Mouse (Mus musculus) myocyte (in vitro differentiated cells): ENCODE data around the gene Tfeb. TPM values are rescaled to one million over a fixed set of nuclear protein-coding genes. Genes with fewer than 3 reads are reported as not detected.

ENCODE experiments used
- H3K27me3 ChIP-seq: one replicate; pipeline ENCODE4 v1.6.1; 2011; ENCODE audit not compliant: control insufficient read depth, insufficient read depth, insufficient read length
- H3K36me3 ChIP-seq: one replicate; pipeline ENCODE4 v1.6.1; 2011; ENCODE audit not compliant: control insufficient read depth, insufficient read depth
- H3K4me2 ChIP-seq: one replicate; pipeline ENCODE4 v1.6.1; 2011; ENCODE audit warnings: low read depth, control low read depth
- H3K4me3 ChIP-seq: one replicate; pipeline ENCODE4 v1.5.1; 2011; ENCODE audit warnings: mild to moderate bottlenecking, control low read depth, moderate library complexity
- H3K79me2 ChIP-seq: one replicate; pipeline ENCODE4 v1.6.1; 2011; ENCODE audit not compliant: control insufficient read depth, insufficient read depth
- H3ac ChIP-seq: one replicate; pipeline ENCODE4 v1.6.1; 2011; ENCODE audit not compliant: control insufficient read depth, insufficient read length
- CEBPB ChIP-seq: IDR thresholded peaks from 2 replicates; pipeline ENCODE4 v1.6.1; 2011; ENCODE audit warnings: mild to moderate bottlenecking, moderate library complexity; ENCODE audit not compliant: poor library complexity, insufficient read depth, severe bottlenecking
- E2F4 ChIP-seq: IDR thresholded peaks from one replicate; pipeline ENCODE4 v1.6.1; 2011; ENCODE audit warnings: mild to moderate bottlenecking, control low read depth, moderate library complexity; ENCODE audit not compliant: insufficient read depth
- MAX ChIP-seq: IDR thresholded peaks from one replicate; pipeline ENCODE4 v1.6.1; 2011; ENCODE audit warnings: low read depth, mild to moderate bottlenecking, control low read depth
- MYOD1 ChIP-seq, 3 experiments: IDR thresholded peaks; one replicate each; pipeline ENCODE4 v1.6.1; 2011; ENCODE audit warnings: control low read depth in 2 of 3, low read depth in 2 of 3, mild to moderate bottlenecking in 2 of 3, moderate library complexity in 1 of 3; ENCODE audit not compliant: insufficient read length in 2 of 3, control insufficient read depth in 1 of 3
- MYOG ChIP-seq, 3 experiments: IDR thresholded peaks; one replicate each; pipeline ENCODE4 v1.6.1; 2011; ENCODE audit warnings: control low read depth in 2 of 3, low read depth in 2 of 3, mild to moderate bottlenecking in 2 of 3; ENCODE audit not compliant: insufficient read length in 2 of 3, control insufficient read depth in 1 of 3, insufficient read depth in 1 of 3
- POLR2A ChIP-seq: IDR thresholded peaks from one replicate; pipeline ENCODE4 v1.6.1; 2011; ENCODE audit warnings: low read depth, mild to moderate bottlenecking, control low read depth, moderate library complexity; ENCODE audit not compliant: insufficient read length
- POLR2AphosphoS2 ChIP-seq: IDR thresholded peaks from one replicate; pipeline ENCODE4 v1.6.1; 2011; ENCODE audit warnings: low read depth, control low read depth; ENCODE audit not compliant: insufficient read length
- REST ChIP-seq: IDR thresholded peaks from one replicate; pipeline ENCODE4 v1.6.1; 2011; ENCODE audit warnings: mild to moderate bottlenecking, control low read depth, moderate library complexity; ENCODE audit not compliant: insufficient read depth, insufficient read length
- SRF ChIP-seq: IDR thresholded peaks from one replicate; pipeline ENCODE4 v1.6.1; 2011; ENCODE audit warnings: low read depth; ENCODE audit not compliant: control insufficient read depth, insufficient read length
- TCF12 ChIP-seq: IDR thresholded peaks from one replicate; pipeline ENCODE4 v1.6.1; 2011; ENCODE audit warnings: mild to moderate bottlenecking, control low read depth; ENCODE audit not compliant: poor library complexity, insufficient read depth, severe bottlenecking
- TCF3 ChIP-seq: IDR thresholded peaks from one replicate; pipeline ENCODE4 v1.6.1; 2011; ENCODE audit warnings: low read depth, control low read depth; ENCODE audit not compliant: insufficient read length
- USF1 ChIP-seq: IDR thresholded peaks from one replicate; pipeline ENCODE4 v1.6.1; 2011; ENCODE audit warnings: low read depth, mild to moderate bottlenecking, control low read depth, moderate library complexity
- polyA plus RNA-seq: library from polyadenylated mRNA; unstranded; fragments of >200 nt; fragmentation: generic; extraction: Trizol; gene quantifications from one replicate; pipeline ENCODE4 v1.2.1, GENCODE M21; 2012; ENCODE audit warnings: missing spikeins

Gene Tfeb
- polyA plus RNA-seq, 1 experiment = 16.5 TPM

GRCm38 (mm10) chr17:47753130-47753775 is 16.4 kb downstream of the Tfeb start:
- no peaks in the 10 kb centered on the region for H3K36me3 ChIP-seq
- H3K4me2 ChIP-seq = no peak overlapping the region
- H3K4me3 ChIP-seq = no peak overlapping the region
- TF ChIP-seq USF1 = no peak
- TF ChIP-seq POLR2A = no peak
- TF ChIP-seq REST = no peak
- TF ChIP-seq MYOG (IDR thresholded peaks at IDR 0.05; ENCODE audit: control insufficient read depth in 1 of 3, insufficient read depth in 1 of 3, insufficient read length in 2 of 3, low read depth in 2 of 3) = no peak
- no peak for TF ChIP-seq CEBPB
- TF ChIP-seq POLR2AphosphoS2 = no peak
- TF ChIP-seq TCF3 = no peak
- TF ChIP-seq MAX = no peak
- no peak for TF ChIP-seq E2F4
- no peak for TF ChIP-seq SRF
- TF ChIP-seq MYOD1 (IDR thresholded peaks at IDR 0.05; ENCODE audit: control insufficient read depth in 1 of 3, insufficient read length in 2 of 3, low read depth in 2 of 3) = no peak
- TF ChIP-seq TCF12 = no peak
- no peak overlapping the region for H3ac ChIP-seq
- no peaks in the 10 kb centered on the region for H3K27me3 ChIP-seq
- H3K79me2 ChIP-seq = no peaks in the 10 kb centered on the region

DNA sequence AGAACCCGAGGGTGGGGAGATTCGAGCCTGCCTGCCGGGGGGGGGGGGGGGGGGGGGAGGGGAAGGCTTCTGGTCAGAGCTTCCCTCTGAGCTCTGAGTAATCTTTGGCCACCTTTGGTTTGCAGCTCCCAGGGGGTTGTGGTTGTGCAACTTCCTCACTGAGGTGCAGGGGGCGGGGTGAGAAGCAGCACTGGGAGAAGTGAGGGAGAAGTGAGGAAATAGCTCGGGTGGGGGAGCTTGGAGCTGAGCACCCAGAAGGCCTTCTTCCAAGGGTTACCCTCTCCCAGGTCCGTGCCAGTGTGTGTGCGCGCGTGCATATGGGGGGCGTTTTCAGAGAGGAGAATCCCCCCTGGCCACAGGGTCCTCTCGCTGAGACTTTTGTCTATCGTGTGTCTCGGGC is 17.4 kb downstream of the Tfeb start:
- no peak overlapping the region for H3K4me2 ChIP-seq
- no peak overlapping the region for H3ac ChIP-seq
- no peaks in the 10 kb centered on the region for H3K27me3 ChIP-seq
- H3K79me2 ChIP-seq = no peaks in the 10 kb centered on the region
- TF ChIP-seq CEBPB (peak; percentile 92), MAX (no peak)
- H3K36me3 ChIP-seq = no peaks in the 10 kb centered on the region
- no peak overlapping the region for H3K4me3 ChIP-seq

GRCm38 (mm10) chr17:47756366-47756765 is 19.5 kb downstream of the Tfeb start:
- Histone ChIP-seq H3K36me3 (no peaks in the 10 kb centered on the region), H3K27me3 (no peaks in the 10 kb centered on the region), H3ac (no peak overlapping the region), H3K79me2 (no peaks in the 10 kb centered on the region), H3K4me2 (no peak overlapping the region), H3K4me3 (no peak overlapping the region)
- TF ChIP-seq USF1 = no peak
- no peak for TF ChIP-seq MAX
- no peak for TF ChIP-seq POLR2A
- TF ChIP-seq E2F4 = no peak
- no peak for TF ChIP-seq SRF
- TF ChIP-seq MYOD1 (IDR thresholded peaks at IDR 0.05; ENCODE audit: control insufficient read depth in 1 of 3, insufficient read length in 2 of 3, low read depth in 2 of 3) = no peak
- TF ChIP-seq TCF3 = no peak
- no peak for TF ChIP-seq MYOG (IDR thresholded peaks at IDR 0.05; ENCODE audit: control insufficient read depth in 1 of 3, insufficient read depth in 1 of 3, insufficient read length in 2 of 3, low read depth in 2 of 3)

DNA sequence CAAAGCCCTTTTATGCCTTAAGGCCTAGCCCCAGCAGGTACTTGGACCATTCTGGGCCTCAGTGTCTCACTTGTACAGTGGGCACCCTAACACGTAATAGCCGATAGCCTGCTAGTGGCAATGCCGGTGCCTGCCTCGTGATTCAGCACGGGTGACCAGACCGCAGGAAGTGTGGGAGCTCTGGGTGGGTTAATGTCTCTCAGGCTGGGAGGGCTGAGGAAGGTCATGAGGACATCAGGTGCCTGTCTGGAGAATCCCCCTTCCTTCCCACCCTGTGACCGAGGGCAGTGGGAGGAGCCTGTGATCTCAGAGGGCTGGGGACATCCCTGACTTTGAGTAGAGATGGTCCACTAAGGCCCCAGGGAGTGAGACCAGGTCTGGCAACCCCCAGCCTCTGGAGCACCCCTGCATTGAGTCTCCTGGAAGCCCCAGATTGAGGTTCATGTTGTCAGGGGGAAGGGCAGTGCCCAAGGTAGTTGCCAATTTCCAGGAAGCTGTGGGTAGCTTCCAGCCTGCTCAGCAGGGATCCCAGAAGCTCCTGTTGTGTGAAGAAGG is 20.3 kb downstream of the Tfeb start:
- Histone ChIP-seq H3K36me3 (no peaks in the 10 kb centered on the region), H3K79me2 (no peaks in the 10 kb centered on the region), H3K4me2 (no peak overlapping the region), H3ac (no peak overlapping the region), H3K4me3 (no peak overlapping the region), H3K27me3 (no peaks in the 10 kb centered on the region)
- TF ChIP-seq MYOD1 (IDR thresholded peaks at IDR 0.05; ENCODE audit: control insufficient read depth in 1 of 3, insufficient read length in 2 of 3, low read depth in 2 of 3) = no peak
- no peak for TF ChIP-seq E2F4
- TF ChIP-seq MAX = no peak
- no peak for TF ChIP-seq MYOG (IDR thresholded peaks at IDR 0.05; ENCODE audit: control insufficient read depth in 1 of 3, insufficient read depth in 1 of 3, insufficient read length in 2 of 3, low read depth in 2 of 3)
- no peak for TF ChIP-seq TCF12

DNA sequence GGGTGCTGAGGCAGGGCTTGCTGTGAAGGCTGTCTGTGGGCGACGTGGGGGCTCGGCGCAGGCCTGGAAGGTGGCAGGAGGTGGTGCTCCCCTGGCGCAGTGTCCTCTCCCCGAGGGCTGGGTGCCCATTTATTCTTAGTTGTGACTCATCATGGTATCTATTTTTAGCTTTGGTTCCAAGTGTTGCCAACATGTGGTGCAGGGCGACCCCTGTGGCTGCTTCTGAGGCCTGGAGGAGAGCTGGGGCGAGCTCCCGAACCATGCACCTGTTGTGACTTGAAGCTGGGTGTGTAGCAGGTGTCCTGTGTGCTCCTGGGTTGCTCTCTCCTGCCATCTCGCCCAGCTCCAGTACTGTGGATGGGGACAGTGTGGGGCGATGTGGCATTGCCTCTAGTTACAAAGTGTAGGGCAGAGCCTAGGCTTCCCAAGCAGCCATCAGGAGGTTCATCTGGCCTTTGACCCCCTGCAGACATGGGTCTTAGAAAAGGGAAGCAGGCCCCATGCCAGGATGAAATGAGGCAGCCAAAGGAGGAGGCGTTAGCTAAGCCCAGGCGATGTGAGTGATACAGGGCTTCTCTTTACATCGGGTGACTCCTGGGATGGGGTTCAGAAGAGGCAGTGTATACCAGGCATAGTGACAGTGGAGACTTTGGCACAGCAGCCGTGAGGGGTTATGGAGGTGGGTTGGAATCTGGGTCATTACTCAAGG is 23.0 kb downstream of the Tfeb start:
- Histone ChIP-seq H3K4me2 (peak overlapping the region; percentile 64), H3K79me2 (no peaks in the 10 kb centered on the region), H3K4me3 (no peak overlapping the region), H3K27me3 (no peaks in the 10 kb centered on the region), H3K36me3 (no peaks in the 10 kb centered on the region), H3ac (no peak overlapping the region)
- TF ChIP-seq TCF12 = peak; percentile 88
- TF ChIP-seq POLR2A = no peak
- TF ChIP-seq E2F4 = no peak
- TF ChIP-seq POLR2AphosphoS2 = no peak
- TF ChIP-seq MYOG (IDR thresholded peaks at IDR 0.05; ENCODE audit: control insufficient read depth in 1 of 3, insufficient read depth in 1 of 3, insufficient read length in 2 of 3, low read depth in 2 of 3) = peak; percentile 69 to 96 (median 87)
- TF ChIP-seq TCF3 = peak; percentile 78
- TF ChIP-seq USF1 = no peak
- no peak for TF ChIP-seq CEBPB
- no peak for TF ChIP-seq SRF
- peak; percentile 62 to 97 (median 96) for TF ChIP-seq MYOD1 (IDR thresholded peaks at IDR 0.05; ENCODE audit: control insufficient read depth in 1 of 3, insufficient read length in 2 of 3, low read depth in 2 of 3)
- TF ChIP-seq MAX = no peak
- TF ChIP-seq REST = no peak
